Comparison of ENCODE assay signal across 8 mouse cellular contexts in the genomic region with DNA sequence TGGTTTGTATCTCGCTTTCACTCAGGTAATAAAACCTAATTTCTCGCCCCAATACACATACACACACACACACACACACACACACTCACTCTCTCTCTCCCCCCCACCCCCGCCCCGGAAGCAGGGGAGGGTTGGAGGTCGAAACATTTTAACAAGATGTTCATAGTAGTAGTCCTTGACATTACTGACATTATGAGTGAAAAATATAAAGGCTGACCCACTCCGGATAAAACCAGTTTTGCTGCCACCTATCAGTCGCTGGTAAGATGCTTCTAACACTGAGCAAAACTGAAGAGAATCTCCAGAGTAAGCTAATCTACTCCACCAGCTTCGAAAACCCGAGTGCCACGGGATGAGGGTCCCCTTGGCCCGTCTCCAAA. TPM values are rescaled to one million over a fixed set of nuclear protein-coding genes. Genes with fewer than 3 reads are reported as not detected.
DNase-seq lines count a peak whose midpoint lies in the region; ATAC-seq lines count a peak whose summit lies in the region.

No protein-coding gene starts in this region.

- peaks cover 56% of the 10 kb centered on the region for H3K36me3 ChIP-seq in lung, embryonic 15.5 days
- H3K36me3 ChIP-seq in embryonic facial prominence, embryonic 12.5 days: peaks cover 37% of the 10 kb centered on the region
- H3K36me3 ChIP-seq in intestine, embryonic 14.5 days (ENCODE audit: control insufficient read depth, insufficient read depth, low read length): peaks cover 55% of the 10 kb centered on the region
- peaks cover 31% of the 10 kb centered on the region for H3K36me3 ChIP-seq in neural tube, embryonic 12.5 days

- peak overlapping the region; percentile 88 for H3K9ac ChIP-seq in lung, embryonic 15.5 days
- H3K9ac ChIP-seq in embryonic facial prominence, embryonic 12.5 days: peak overlapping the region; percentile 81
- H3K9ac ChIP-seq in intestine, embryonic 14.5 days (ENCODE audit: low read length): peak overlapping the region; percentile 75
- peak overlapping the region; percentile 71 for H3K9ac ChIP-seq in neural tube, embryonic 12.5 days

- WGBS in lung, embryonic 15.5 days: 2% methylated on average over 11 of the region's 11 CpGs
- WGBS in embryonic facial prominence, embryonic 12.5 days: under 1% methylated on average over 11 of the region's 11 CpGs
- whole genome bisulfite sequencing in intestine, embryonic 14.5 days: 0% methylated on average over 11 of the region's 11 CpGs
- WGBS in neural tube, embryonic 12.5 days: under 1% methylated on average over 11 of the region's 11 CpGs

- H3K4me3 ChIP-seq in lung, embryonic 15.5 days: peak overlapping the region; percentile 90
- peak overlapping the region; percentile 81 for H3K4me3 ChIP-seq in embryonic facial prominence, embryonic 12.5 days
- peak overlapping the region; percentile 75 for H3K4me3 ChIP-seq in intestine, embryonic 14.5 days (ENCODE audit: low read depth, low read length)
- H3K4me3 ChIP-seq in neural tube, embryonic 12.5 days: peak overlapping the region; percentile 59

- H3K4me1 ChIP-seq in lung, embryonic 15.5 days: peaks cover 32% of the 10 kb centered on the region
- H3K4me1 ChIP-seq in embryonic facial prominence, embryonic 12.5 days: peaks cover 29% of the 10 kb centered on the region
- H3K4me1 ChIP-seq in intestine, embryonic 14.5 days (replicated peaks; ENCODE audit: control insufficient read depth, insufficient read depth, low read length): peaks cover 21% of the 10 kb centered on the region
- H3K4me1 ChIP-seq in neural tube, embryonic 12.5 days: peaks cover 18% of the 10 kb centered on the region

- peak overlapping the region; percentile 57 for H3K4me2 ChIP-seq in lung, embryonic 15.5 days
- H3K4me2 ChIP-seq in embryonic facial prominence, embryonic 12.5 days (replicated peaks): peak overlapping the region; percentile 64
- peak overlapping the region; percentile 52 for H3K4me2 ChIP-seq in intestine, embryonic 14.5 days (ENCODE audit: low read length)
- H3K4me2 ChIP-seq in neural tube, embryonic 12.5 days (replicated peaks): peak overlapping the region; percentile 64

- peak overlapping the region; percentile 96 for H3K27ac ChIP-seq in lung, embryonic 15.5 days
- H3K27ac ChIP-seq in embryonic facial prominence, embryonic 12.5 days: peak overlapping the region; percentile 94
- peak overlapping the region; percentile 98 for H3K27ac ChIP-seq in intestine, embryonic 14.5 days (ENCODE audit: low read depth)
- H3K27ac ChIP-seq in neural tube, embryonic 12.5 days: peak overlapping the region; percentile 90

- no peaks in the 10 kb centered on the region for H3K27me3 ChIP-seq in lung, embryonic 15.5 days
- H3K27me3 ChIP-seq in embryonic facial prominence, embryonic 12.5 days: no peaks in the 10 kb centered on the region
- no peaks in the 10 kb centered on the region for H3K27me3 ChIP-seq in intestine, embryonic 14.5 days (replicated peaks; ENCODE audit: control insufficient read depth, insufficient read depth, low read length)
- H3K27me3 ChIP-seq in neural tube, embryonic 12.5 days (replicated peaks): no peaks in the 10 kb centered on the region

- DNase-seq in lung, postnatal 10 days: no peak
- DNase-seq in intestine, embryonic 14.5 days (ENCODE audit: low spot score): no peak
- DNase-seq in urinary bladder, postnatal 25 days (ENCODE audit: low spot score): no peak
- no peak for DNase-seq in thymus, postnatal 25 days
- no peak for DNase-seq in kidney, postnatal 36 days

- no peak; the same call in 1 of the 2 replicates for ATAC-seq in lung, embryonic 15.5 days (ENCODE audit: borderline replicate concordance, extremely low read depth, low FRiP score, low TSS enrichment)
- ATAC-seq in embryonic facial prominence, embryonic 12.5 days (ENCODE audit: insufficient number of reproducible peaks, insufficient read depth, low FRiP score, low TSS enrichment): 0 out of 2 replicates have a peak, but pooled peaks have one; percentile 0
- no peak for ATAC-seq in intestine, embryonic 14.5 days (replicated peaks; ENCODE audit: low FRiP score, low TSS enrichment, low read depth)
- no peak; the same call in 1 of the 2 replicates for ATAC-seq in neural tube, embryonic 12.5 days (ENCODE audit: low FRiP score, low read depth)

- H3K9me3 ChIP-seq in lung, embryonic 15.5 days: no peaks in the 10 kb centered on the region
- no peaks in the 10 kb centered on the region for H3K9me3 ChIP-seq in embryonic facial prominence, embryonic 12.5 days
- no peaks in the 10 kb centered on the region for H3K9me3 ChIP-seq in intestine, embryonic 14.5 days (ENCODE audit: control insufficient read depth, low read length)
- H3K9me3 ChIP-seq in neural tube, embryonic 12.5 days: no peaks in the 10 kb centered on the region

RNA-seq across cellular contexts. Expression of gene Slbp, which starts 0.8 kb away (rescaled TPM):
- 274 and 284 TPM in 2 replicates for polyA plus RNA-seq in lung, embryonic 15.5 days (2015; fragmentation: Nextera tagmentation; extraction: Ambion mirVana)
- 265 and 270 TPM in 2 replicates for polyA plus RNA-seq in embryonic facial prominence, embryonic 12.5 days (2016; fragmentation: Nextera tagmentation; extraction: Ambion mirVana)
- polyA plus RNA-seq in intestine, embryonic 14.5 days (2014; fragmentation: Nextera tagmentation; extraction: Ambion mirVana): 214 and 230 TPM in 2 replicates
- 183 and 184 TPM in 2 replicates for polyA plus RNA-seq in neural tube, embryonic 12.5 days (2016; fragmentation: Nextera tagmentation; extraction: Ambion mirVana)

RNA-seq across cellular contexts. Expression of gene Tacc3, which starts 6.4 kb away (rescaled TPM):
- 217 and 227 TPM in 2 replicates for polyA plus RNA-seq in lung, embryonic 15.5 days (2015; fragmentation: Nextera tagmentation; extraction: Ambion mirVana)
- 227 and 249 TPM in 2 replicates for polyA plus RNA-seq in embryonic facial prominence, embryonic 12.5 days (2016; fragmentation: Nextera tagmentation; extraction: Ambion mirVana)
- polyA plus RNA-seq in intestine, embryonic 14.5 days (2014; fragmentation: Nextera tagmentation; extraction: Ambion mirVana): 174 and 191 TPM in 2 replicates
- 150 and 160 TPM in 2 replicates for polyA plus RNA-seq in neural tube, embryonic 12.5 days (2016; fragmentation: Nextera tagmentation; extraction: Ambion mirVana)

RNA-seq across cellular contexts. Expression of gene Tmem129, which starts 6.7 kb away (rescaled TPM):
- 37.3 and 39.7 TPM in 2 replicates for polyA plus RNA-seq in lung, embryonic 15.5 days (2015; fragmentation: Nextera tagmentation; extraction: Ambion mirVana)
- polyA plus RNA-seq in embryonic facial prominence, embryonic 12.5 days (2016; fragmentation: Nextera tagmentation; extraction: Ambion mirVana): 40.7 and 43.3 TPM in 2 replicates
- 39.3 and 42.4 TPM in 2 replicates for polyA plus RNA-seq in intestine, embryonic 14.5 days (2014; fragmentation: Nextera tagmentation; extraction: Ambion mirVana)
- 30.3 and 31.5 TPM in 2 replicates for polyA plus RNA-seq in neural tube, embryonic 12.5 days (2016; fragmentation: Nextera tagmentation; extraction: Ambion mirVana)

RNA-seq across cellular contexts. Expression of gene Gm9903, which starts 21.8 kb away (rescaled TPM):
- 0.33 and 0.37 TPM in 2 replicates for polyA plus RNA-seq in lung, embryonic 15.5 days (2015; fragmentation: Nextera tagmentation; extraction: Ambion mirVana)
- 0.38 and 0.83 TPM in 2 replicates for polyA plus RNA-seq in embryonic facial prominence, embryonic 12.5 days (2016; fragmentation: Nextera tagmentation; extraction: Ambion mirVana)
- polyA plus RNA-seq in intestine, embryonic 14.5 days (2014; fragmentation: Nextera tagmentation; extraction: Ambion mirVana): 0.27 and 0.46 TPM in 2 replicates
- polyA plus RNA-seq in neural tube, embryonic 12.5 days (2016; fragmentation: Nextera tagmentation; extraction: Ambion mirVana): 0.49 and 0.61 TPM in 2 replicates

RNA-seq across cellular contexts. Expression of gene Fam53a, which starts 22.1 kb away (rescaled TPM):
- 55.2 and 56.9 TPM in 2 replicates for polyA plus RNA-seq in lung, embryonic 15.5 days (2015; fragmentation: Nextera tagmentation; extraction: Ambion mirVana)
- polyA plus RNA-seq in embryonic facial prominence, embryonic 12.5 days (2016; fragmentation: Nextera tagmentation; extraction: Ambion mirVana): 72.9 and 74.6 TPM in 2 replicates
- polyA plus RNA-seq in intestine, embryonic 14.5 days (2014; fragmentation: Nextera tagmentation; extraction: Ambion mirVana): 67.4 and 69.8 TPM in 2 replicates
- polyA plus RNA-seq in neural tube, embryonic 12.5 days (2016; fragmentation: Nextera tagmentation; extraction: Ambion mirVana): 46.4 and 49.3 TPM in 2 replicates
